Mouse (Mus musculus): ENCODE results near the gene Baz1b. TPM values are rescaled to one million over a fixed set of nuclear protein-coding genes. Genes with fewer than 3 reads are reported as not detected.

The Baz1b gene
- total RNA-seq, 2 experiments from 2014 or later, result 24.1 to 24.8 TPM

Small RNA genes lying within 50 kb of the gene (microRNA-seq; reads per million reads assigned to microRNA genes)
- 0 reads per million in 2 experiments for gene Gm25315

Other genes starting within 250 kb of the Baz1b start
- not detected for gene Cldn4, start 240.3 kb upstream of the Baz1b start, total RNA-seq (2021)
- under 1 TPM in 1 of 2 experiments, not detected in 1; 0.27 TPM for gene Cldn3, start 201.1 kb upstream of the Baz1b start, total RNA-seq (2021)
- gene Abhd11, start 178.1 kb upstream of the Baz1b start, total RNA-seq (2021), result 10 to 100 TPM; 64.1 to 69.1 TPM
- 1 to 10 TPM; 1.4 to 1.5 TPM for gene Stx1a, start 163.8 kb upstream of the Baz1b start, total RNA-seq (2021)
- gene Dnajc30, start 123.1 kb upstream of the Baz1b start, total RNA-seq (2021), result 10 to 100 TPM; 24.0 to 25.8 TPM
- gene Bud23, start 122.3 kb upstream of the Baz1b start, total RNA-seq (2021), result 10 to 100 TPM; 24.7 to 33.0 TPM
- gene Vps37d, start 109.0 kb upstream of the Baz1b start, total RNA-seq (2021), result 1 to 10 TPM in 1 of 2 experiments, under 1 TPM in 1; 0.84 to 1.7 TPM
- gene Mlxipl, start 97.4 kb upstream of the Baz1b start, total RNA-seq (2021), result 10 to 100 TPM; 37.5 to 40.6 TPM
- 10 to 100 TPM; 11.9 to 13.3 TPM for gene Tbl2, start 37.6 kb upstream of the Baz1b start, total RNA-seq (2021)
- 10 to 100 TPM; 24.7 to 25.3 TPM for gene Bcl7b, start 19.0 kb upstream of the Baz1b start, total RNA-seq (2021)
- 10 to 100 TPM in 1 of 2 experiments, 1 to 10 TPM in 1; 9.9 to 12.1 TPM for gene Fzd9, start 64.0 kb downstream of the Baz1b start, total RNA-seq (2021)
- not detected for gene Fkbp6, start 162.8 kb downstream of the Baz1b start, total RNA-seq (2021)
- not detected for gene Trim50, start 166.0 kb downstream of the Baz1b start, total RNA-seq (2021)
- gene Nsun5, start 182.7 kb downstream of the Baz1b start, total RNA-seq (2021), result 1 to 10 TPM; 5.2 to 8.1 TPM
- gene Pom121, start 207.3 kb downstream of the Baz1b start, total RNA-seq (2021), result 1 to 10 TPM; 7.8 to 9.3 TPM

All from gastrocnemius, postnatal 14 days (tissue).